Mouse (Mus musculus) right cerebral cortex, postnatal 4 days (tissue): ENCODE measurements at regions not wholly inside any gene's neighbourhood (a gene's known extent, or its start where the extent isn't known, plus 50 kb on each side); places are given as distances from the start of the nearest gene placed in this dataset.

Experiments
- DNase-seq: peaks from one replicate; pipeline ENCODE4 v3.0.0-alpha.2; 2022

DNA sequence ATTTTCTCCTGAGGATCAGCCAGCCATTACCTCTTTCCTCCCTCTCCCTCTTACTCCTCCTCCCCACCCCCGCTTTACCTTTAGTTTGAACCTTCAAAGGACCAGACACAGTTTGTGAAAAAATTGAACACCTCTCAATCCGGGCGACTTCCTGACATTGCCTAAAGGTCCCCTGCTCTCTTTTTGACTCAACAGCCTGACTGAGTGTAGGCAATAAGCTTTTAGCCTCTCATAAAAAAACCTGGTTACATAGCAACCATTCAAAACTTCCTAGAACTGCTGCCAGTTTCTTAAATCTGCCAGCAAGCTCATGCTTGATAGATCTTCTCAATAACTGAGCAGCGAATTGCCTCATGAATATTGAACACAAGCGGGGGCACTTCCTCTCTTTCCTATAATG, 71.7 kb downstream of the Zfp945 start:
- DNase-seq = no peak

DNA sequence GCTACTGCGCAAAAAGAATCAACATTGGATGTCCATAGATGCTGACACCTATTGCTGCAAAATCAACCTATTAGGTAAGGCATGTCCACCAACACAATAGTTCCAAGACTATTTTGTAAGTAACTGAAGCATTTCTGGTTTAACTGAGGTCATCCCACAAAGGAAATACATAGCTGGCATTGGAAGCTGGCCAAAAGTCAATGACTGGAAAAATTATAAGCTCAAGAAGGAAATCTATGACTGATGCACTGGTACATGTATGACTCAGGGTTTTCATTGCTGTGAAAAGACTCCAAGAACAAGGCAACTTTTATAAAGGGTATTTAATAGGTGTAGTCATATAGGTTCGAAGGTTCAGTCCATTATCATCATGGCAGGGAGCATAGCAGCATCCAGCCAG, 82.5 kb downstream of the Zfp945 start:
- DNase-seq = no peak

GRCm38 (mm10) chr17:22745736-22746135, 121.2 kb downstream of the Zfp945 start:
- DNase-seq = no peak

GRCm38 (mm10) chr17:22739581-22740178, 127.3 kb downstream of the Zfp945 start:
- peak; percentile 58 for DNase-seq

- DNase-seq = no peak
Measured at GRCm38 (mm10) chr17:22739173-22739572, 127.8 kb downstream of the Zfp945 start.

GRCm38 (mm10) chr17:22736360-22736759, 130.6 kb downstream of the Zfp945 start:
- no peak for DNase-seq
